Mouse (Mus musculus): Measurements from ENCODE around the gene Popdc2. TPM values are rescaled to one million over a fixed set of nuclear protein-coding genes. Genes with fewer than 3 reads are reported as not detected.

Gene Popdc2
- total RNA-seq, 2 experiments from 2014 or later, result 56.0 to 67.3 TPM

- no peak for DNase-seq
These were observed 7.7 kb upstream of the Popdc2 start for GRCm38 (mm10) chr16:38354185-38354913.

- DNase-seq, result no peak
These were observed 3.7 kb upstream of the Popdc2 start for GRCm38 (mm10) chr16:38358256-38358812.

GRCm38 (mm10) chr16:38359241-38359640, 2.8 kb upstream of the Popdc2 start:
- DNase-seq, result no peak

GRCm38 (mm10) chr16:38359857-38360256, 2.2 kb upstream of the Popdc2 start:
- DNase-seq, result no peak

- no peak for DNase-seq
These were observed 1.7 kb upstream of the Popdc2 start for GRCm38 (mm10) chr16:38360317-38360716.

- no peak for DNase-seq
These were observed 665 bp downstream of the Popdc2 start for GRCm38 (mm10) chr16:38362493-38363255.

GRCm38 (mm10) chr16:38363256-38363595, 1.2 kb downstream of the Popdc2 start:
- no peak for DNase-seq

GRCm38 (mm10) chr16:38363657-38364056, 1.6 kb downstream of the Popdc2 start:
- no peak for DNase-seq

- DNase-seq, result no peak
These were observed 3.4 kb downstream of the Popdc2 start for GRCm38 (mm10) chr16:38365390-38365789.

GRCm38 (mm10) chr16:38366231-38366630, 4.2 kb downstream of the Popdc2 start:
- no peak for DNase-seq

- DNase-seq, result no peak
These were observed 6.3 kb downstream of the Popdc2 start for GRCm38 (mm10) chr16:38368336-38368735.

- DNase-seq, result no peak
These were observed 7.0 kb downstream of the Popdc2 start for GRCm38 (mm10) chr16:38369000-38369399.

GRCm38 (mm10) chr16:38369431-38369830, 7.4 kb downstream of the Popdc2 start:
- no peak for DNase-seq

- no peak for DNase-seq
These were observed 8.0 kb downstream of the Popdc2 start for GRCm38 (mm10) chr16:38369992-38370484.

- DNase-seq, result peak; percentile 42
These were observed 8.8 kb downstream of the Popdc2 start for GRCm38 (mm10) chr16:38370633-38371374.

GRCm38 (mm10) chr16:38371705-38372296, 9.8 kb downstream of the Popdc2 start:
- no peak for DNase-seq

GRCm38 (mm10) chr16:38372876-38373275, 10.9 kb downstream of the Popdc2 start:
- no peak for DNase-seq

GRCm38 (mm10) chr16:38373439-38373838, 11.4 kb downstream of the Popdc2 start:
- DNase-seq, result no peak

- no peak for DNase-seq
These were observed 11.9 kb downstream of the Popdc2 start for GRCm38 (mm10) chr16:38373941-38374340.

- DNase-seq, result no peak
These were observed 12.6 kb downstream of the Popdc2 start for GRCm38 (mm10) chr16:38374379-38375140.

GRCm38 (mm10) chr16:38375182-38375581, 13.2 kb downstream of the Popdc2 start:
- no peak for DNase-seq
